8 mouse cellular contexts compared by ENCODE assay signal in the genomic region with DNA sequence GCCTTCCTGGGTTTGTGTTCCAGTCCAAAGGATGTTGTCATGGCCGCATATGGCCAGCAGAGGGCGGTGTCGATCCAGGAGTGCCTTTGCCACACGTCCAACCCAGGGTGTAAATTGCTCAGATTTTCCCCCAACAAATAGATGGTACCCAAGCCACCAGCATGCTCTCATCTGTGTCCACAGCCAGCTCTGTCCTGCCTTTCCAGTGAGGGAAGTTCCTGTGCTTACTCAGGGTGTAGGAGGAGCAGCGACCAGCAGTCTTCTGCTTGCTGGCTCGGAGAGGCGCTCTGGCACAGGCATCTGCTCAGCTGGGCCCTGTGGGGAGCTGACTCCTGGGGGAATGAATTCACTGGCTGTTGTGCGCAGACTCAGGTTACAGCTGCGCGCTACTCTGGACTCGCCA. TPM values are rescaled to one million over a fixed set of nuclear protein-coding genes. Genes with fewer than 3 reads are reported as not detected.
A peak's percentile ranks its signal among the peaks of the same experiment; 100 is the strongest.
DNase-seq lines count a peak whose midpoint lies in the region; ATAC-seq lines count a peak whose summit lies in the region.

No protein-coding gene starts in this region.

- intact Hi-C loops in heart, postnatal 14 days (cut with DNase I): loop anchor here (1.0 to 2.0 kb wide), 2 partner anchors 325 to 785 kb away; no protein-coding TSS in a partner anchor

- under 1% methylated on average over 11 of the region's 11 CpGs for WGBS in forebrain, embryonic 13.5 days
- WGBS in lung, embryonic 15.5 days: 2% methylated on average over 11 of the region's 11 CpGs

- peak overlapping the region; percentile 22; the same call in 1 of the 2 replicates for H3K4me3 ChIP-seq in forebrain, embryonic 13.5 days
- H3K4me3 ChIP-seq in lung, embryonic 15.5 days: no peak overlapping the region

- H3K9me3 ChIP-seq in forebrain, embryonic 13.5 days (replicated peaks): no peaks in the 10 kb centered on the region
- H3K9me3 ChIP-seq in lung, embryonic 15.5 days: no peaks in the 10 kb centered on the region

- peak; percentile 77 for DNase-seq in Muller cell, postnatal 12 days (ENCODE audit: inconsistent ontology term)
- peak; percentile 22 for DNase-seq in c-Kit-positive CD71-positive TER-119-positive erythroid progenitor cells, embryonic 14.5 days (ENCODE audit: low spot score)
- peak; percentile 46 to 71 for DNase-seq in heart, postnatal 14 days
- peak; percentile 55 to 90 for DNase-seq in layer of hippocampus, adult 18-20 months (ENCODE audit: low spot score in 2 of 2)
- DNase-seq in retina, postnatal 1 day: peak; percentile 76
- no peak for DNase-seq in T-cell, adult 2 months (ENCODE audit: low spot score)

- peak; percentile 82 for ATAC-seq in forebrain, embryonic 13.5 days
- no peak; the same call in 1 of the 2 replicates for ATAC-seq in lung, embryonic 15.5 days (ENCODE audit: borderline replicate concordance, extremely low read depth, low FRiP score, low TSS enrichment)

- peak overlapping the region; percentile 53 for H3K4me2 ChIP-seq in forebrain, embryonic 13.5 days
- peak overlapping the region; percentile 44 for H3K4me2 ChIP-seq in lung, embryonic 15.5 days

- H3K27ac ChIP-seq in forebrain, embryonic 13.5 days: no peak overlapping the region
- no peak overlapping the region for H3K27ac ChIP-seq in lung, embryonic 15.5 days

- no peaks in the 10 kb centered on the region for H3K36me3 ChIP-seq in forebrain, embryonic 13.5 days (ENCODE audit: poor library complexity, severe bottlenecking)
- no peaks in the 10 kb centered on the region for H3K36me3 ChIP-seq in lung, embryonic 15.5 days

- H3K4me1 ChIP-seq in forebrain, embryonic 13.5 days: peaks cover 5% of the 10 kb centered on the region; the same call in 1 of the 2 replicates
- H3K4me1 ChIP-seq in lung, embryonic 15.5 days: no peaks in the 10 kb centered on the region

- peak overlapping the region; percentile 52; the same call in 1 of the 2 replicates for H3K9ac ChIP-seq in forebrain, embryonic 13.5 days
- H3K9ac ChIP-seq in lung, embryonic 15.5 days: no peak overlapping the region

- H3K27me3 ChIP-seq in forebrain, embryonic 13.5 days: peaks cover 8% of the 10 kb centered on the region; the same call in 1 of the 2 replicates
- H3K27me3 ChIP-seq in lung, embryonic 15.5 days: no peaks in the 10 kb centered on the region

RNA-seq across cellular contexts. Expression of a gene that starts 17.5 kb away (rescaled TPM):
- polyA plus RNA-seq in forebrain, embryonic 13.5 days (2015; fragmentation: Nextera tagmentation; extraction: Ambion mirVana): not detected in 2 replicates
- not detected for total RNA-seq in heart, postnatal 14 days (2021)
- under 1 TPM in 1 of 2 experiments, not detected in 1; 0.54 TPM for total RNA-seq in layer of hippocampus, adult 18-20 months (2021)
- not detected in 2 replicates for polyA plus RNA-seq in lung, embryonic 15.5 days (2015; fragmentation: Nextera tagmentation; extraction: Ambion mirVana)
